Mouse (Mus musculus): ENCODE results near the gene Hlx. TPM values are rescaled to one million over a fixed set of nuclear protein-coding genes. Genes with fewer than 3 reads are reported as not detected.

Gene Hlx
- polyA plus RNA-seq, 2 experiments, result 2.7 to 3.5 TPM

DNA sequence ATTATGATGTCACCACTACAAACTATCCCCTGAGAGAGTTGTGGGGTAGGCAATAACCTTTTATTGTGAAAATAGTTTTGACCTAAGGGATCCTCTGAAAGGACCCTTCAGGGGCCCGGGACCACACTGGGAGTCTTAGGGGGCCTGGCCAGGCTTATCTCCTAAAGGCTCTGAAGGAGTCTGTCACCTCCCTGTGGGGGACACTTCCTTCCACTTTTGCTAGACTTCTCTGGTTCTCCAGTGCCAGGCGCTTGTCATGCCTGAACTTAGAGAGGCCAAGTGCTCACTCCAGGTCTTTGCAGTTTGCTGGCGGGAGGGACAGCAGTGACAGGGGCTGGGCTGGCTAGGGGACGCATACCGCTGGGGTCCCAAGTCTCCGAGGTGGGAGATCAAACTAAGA lies 16.3 kb downstream of the Hlx start:
- Histone ChIP-seq H3K4me2 (ENCODE audit: low read depth) (no peak overlapping the region), H3K9me3 (ENCODE audit: control insufficient read depth, low read length) (no peaks in the 10 kb centered on the region), H3K36me3 (replicated peaks; ENCODE audit: control insufficient read depth, insufficient read depth, low read depth) (no peaks in the 10 kb centered on the region), H3K4me3 (ENCODE audit: insufficient read depth in 1 of 2, low read depth in 2 of 2, low read length in 2 of 2) (no peak overlapping the region), H3K4me1 (replicated peaks; ENCODE audit: control insufficient read depth in 2 of 2, insufficient read depth in 2 of 2, low read length in 1 of 2) (no peaks in the 10 kb centered on the region), H3K27ac (no peak overlapping the region), H3K27me3 (ENCODE audit: control insufficient read depth, insufficient read depth, low read length) (peaks cover 67% of the 10 kb centered on the region), H3K9ac (replicated peaks) (no peak overlapping the region)
- no peak for ATAC-seq (ENCODE audit: insufficient read depth)
- TF ChIP-seq EP300 (IDR thresholded peaks at IDR 0.05; ENCODE audit: low read depth) (no peak), CTCF (IDR thresholded peaks at IDR 0.05; ENCODE audit: low read depth) (no peak)
- DNase-seq (ENCODE audit: low read depth in 3 of 3, low spot score in 3 of 3), result no peak
- under 1% methylated on average over 6 of the region's 6 CpGs for WGBS (ENCODE audit: insufficient replicate concordance)

DNA sequence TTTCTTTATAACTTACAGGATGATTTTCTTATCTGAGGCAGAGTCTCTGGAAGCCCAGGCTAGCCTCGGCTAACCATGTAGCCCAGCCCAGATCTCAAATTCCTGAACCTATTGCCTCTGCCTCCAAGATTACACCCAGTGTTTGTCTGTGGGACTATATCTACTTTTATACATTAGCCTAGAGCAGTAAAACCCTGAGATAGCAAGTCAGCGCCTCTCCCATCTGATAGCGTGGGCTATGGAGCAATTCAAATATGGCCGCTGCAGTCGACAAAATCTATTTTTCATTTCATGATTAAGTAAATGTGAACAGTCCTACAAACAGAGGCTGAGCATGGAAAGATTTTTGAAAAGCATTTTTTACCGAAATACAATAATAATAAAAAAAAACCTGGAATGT lies 16.7 kb downstream of the Hlx start:
- TF ChIP-seq CTCF (IDR thresholded peaks at IDR 0.05; ENCODE audit: low read depth), result no peak
- no peak for TF ChIP-seq EP300 (IDR thresholded peaks at IDR 0.05; ENCODE audit: low read depth)
- Histone ChIP-seq H3K27ac (no peak overlapping the region), H3K36me3 (replicated peaks; ENCODE audit: control insufficient read depth, insufficient read depth, low read depth) (no peaks in the 10 kb centered on the region), H3K9me3 (ENCODE audit: control insufficient read depth, low read length) (no peaks in the 10 kb centered on the region), H3K27me3 (ENCODE audit: control insufficient read depth, insufficient read depth, low read length) (peaks cover 62% of the 10 kb centered on the region), H3K4me3 (ENCODE audit: insufficient read depth in 1 of 2, low read depth in 2 of 2, low read length in 2 of 2) (no peak overlapping the region), H3K9ac (replicated peaks) (no peak overlapping the region), H3K4me2 (ENCODE audit: low read depth) (no peak overlapping the region), H3K4me1 (replicated peaks; ENCODE audit: control insufficient read depth in 2 of 2, insufficient read depth in 2 of 2, low read length in 1 of 2) (no peaks in the 10 kb centered on the region)
- WGBS (ENCODE audit: insufficient replicate concordance), result 29% methylated on average over 6 of the region's 6 CpGs
- no peak for ATAC-seq (ENCODE audit: insufficient read depth)
- DNase-seq (ENCODE audit: low read depth in 3 of 3, low spot score in 3 of 3), result no peak

DNA sequence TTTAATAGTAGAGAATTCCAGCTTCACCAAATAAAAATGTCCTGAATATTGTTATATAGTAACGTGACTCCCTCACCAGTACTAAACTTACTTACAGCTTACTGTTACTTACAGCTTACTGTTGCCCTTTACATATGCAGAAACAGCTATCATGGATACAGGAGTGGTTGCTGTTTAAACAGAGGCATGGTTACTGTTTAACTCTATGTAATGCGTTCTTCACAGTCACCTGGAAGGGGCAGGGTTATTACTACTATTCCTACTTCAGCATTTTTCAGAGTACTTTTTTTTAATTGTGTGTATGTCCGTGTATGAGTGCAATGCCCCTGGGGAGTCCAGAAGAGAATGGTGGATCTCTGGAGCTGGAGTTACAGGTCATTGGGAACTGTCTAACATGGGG lies 17.9 kb downstream of the Hlx start:
- peaks cover 51% of the 10 kb centered on the region for H3K27me3 ChIP-seq (ENCODE audit: control insufficient read depth, insufficient read depth, low read length)
- H3K9ac ChIP-seq (replicated peaks), result no peak overlapping the region
- H3K27ac ChIP-seq, result no peak overlapping the region
- DNase-seq (ENCODE audit: low read depth in 3 of 3, low spot score in 3 of 3) (no peak), ATAC-seq (ENCODE audit: insufficient read depth) (no peak)
- H3K4me3 ChIP-seq (ENCODE audit: insufficient read depth in 1 of 2, low read depth in 2 of 2, low read length in 2 of 2), result no peak overlapping the region
- 49% methylated on average over 3 of the region's 3 CpGs for WGBS (ENCODE audit: insufficient replicate concordance)
- H3K4me1 ChIP-seq (replicated peaks; ENCODE audit: control insufficient read depth in 2 of 2, insufficient read depth in 2 of 2, low read length in 1 of 2), result no peaks in the 10 kb centered on the region
- TF ChIP-seq CTCF (IDR thresholded peaks at IDR 0.05; ENCODE audit: low read depth), result no peak
- no peak for TF ChIP-seq EP300 (IDR thresholded peaks at IDR 0.05; ENCODE audit: low read depth)
- H3K4me2 ChIP-seq (ENCODE audit: low read depth), result no peak overlapping the region
- H3K9me3 ChIP-seq (ENCODE audit: control insufficient read depth, low read length), result no peaks in the 10 kb centered on the region
- no peaks in the 10 kb centered on the region for H3K36me3 ChIP-seq (replicated peaks; ENCODE audit: control insufficient read depth, insufficient read depth, low read depth)

DNA sequence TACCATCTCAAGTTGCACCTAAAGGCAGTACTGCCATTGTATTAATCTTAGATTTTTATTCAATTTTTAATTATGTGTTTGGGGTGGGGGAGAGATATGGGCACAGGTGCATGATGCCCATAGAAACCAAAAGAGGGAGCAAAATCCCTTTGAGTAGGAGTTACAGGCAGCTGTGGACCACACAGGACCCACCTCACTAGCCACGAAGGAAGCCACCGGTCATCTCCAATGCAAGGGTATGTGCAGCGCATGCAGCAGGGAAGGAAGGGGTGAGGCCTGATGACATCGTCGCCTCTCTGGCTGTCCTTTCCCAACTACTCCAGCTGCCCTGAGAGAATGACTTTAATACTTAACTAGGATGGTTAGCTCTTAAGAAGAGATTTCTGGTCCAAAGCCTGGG lies 18.7 kb downstream of the Hlx start:
- Histone ChIP-seq H3K4me1 (replicated peaks; ENCODE audit: control insufficient read depth in 2 of 2, insufficient read depth in 2 of 2, low read length in 1 of 2) (no peaks in the 10 kb centered on the region), H3K9me3 (ENCODE audit: control insufficient read depth, low read length) (no peaks in the 10 kb centered on the region), H3K27ac (no peak overlapping the region), H3K27me3 (ENCODE audit: control insufficient read depth, insufficient read depth, low read length) (peaks cover 43% of the 10 kb centered on the region), H3K36me3 (replicated peaks; ENCODE audit: control insufficient read depth, insufficient read depth, low read depth) (no peaks in the 10 kb centered on the region), H3K4me2 (ENCODE audit: low read depth) (no peak overlapping the region), H3K4me3 (ENCODE audit: insufficient read depth in 1 of 2, low read depth in 2 of 2, low read length in 2 of 2) (no peak overlapping the region), H3K9ac (replicated peaks) (no peak overlapping the region)
- ATAC-seq (ENCODE audit: insufficient read depth) (no peak), DNase-seq (ENCODE audit: low read depth in 3 of 3, low spot score in 3 of 3) (no peak)
- TF ChIP-seq CTCF (IDR thresholded peaks at IDR 0.05; ENCODE audit: low read depth), result no peak
- TF ChIP-seq EP300 (IDR thresholded peaks at IDR 0.05; ENCODE audit: low read depth), result no peak
- WGBS (ENCODE audit: insufficient replicate concordance), result 51% methylated on average over 5 of the region's 5 CpGs

DNA sequence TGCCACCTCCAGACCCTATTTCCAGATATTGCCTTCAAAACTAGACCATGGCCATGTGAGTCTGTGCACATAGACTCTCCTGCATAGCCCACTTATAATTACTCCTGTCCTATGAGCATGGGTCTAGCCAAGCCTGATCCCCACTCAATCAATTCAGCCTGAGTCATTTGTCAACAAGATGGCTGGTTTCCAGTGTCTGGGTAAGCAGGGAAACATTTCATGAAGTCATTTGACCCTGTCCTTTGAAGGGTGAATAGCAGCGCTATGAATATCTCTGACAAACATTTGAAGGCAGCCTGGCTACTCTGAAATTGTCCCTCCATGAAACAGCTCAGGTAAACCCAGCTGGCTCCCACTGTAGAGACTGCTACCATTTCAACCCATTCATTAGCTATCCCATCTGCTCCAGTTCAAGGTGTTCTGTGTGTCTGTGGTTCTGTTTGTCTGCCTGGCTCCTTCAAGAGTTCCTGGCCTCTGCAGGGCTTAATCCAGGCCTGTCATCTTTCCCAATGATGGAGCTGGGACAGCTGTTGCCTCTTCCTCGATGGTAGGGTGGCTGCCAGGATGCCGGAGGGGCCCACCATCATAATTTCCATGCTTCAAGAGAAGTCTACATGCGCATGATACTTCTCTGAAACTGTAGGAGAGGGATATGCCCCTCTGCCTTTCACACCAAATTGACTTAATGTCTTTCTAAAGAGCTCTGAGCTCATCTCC lies 24.7 kb downstream of the Hlx start:
- Histone ChIP-seq H3K27me3 (ENCODE audit: control insufficient read depth, insufficient read depth, low read length) (no peaks in the 10 kb centered on the region), H3K27ac (no peak overlapping the region), H3K4me3 (ENCODE audit: insufficient read depth in 1 of 2, low read depth in 2 of 2, low read length in 2 of 2) (no peak overlapping the region), H3K9me3 (ENCODE audit: control insufficient read depth, low read length) (no peaks in the 10 kb centered on the region), H3K4me2 (ENCODE audit: low read depth) (no peak overlapping the region), H3K9ac (replicated peaks) (no peak overlapping the region), H3K36me3 (replicated peaks; ENCODE audit: control insufficient read depth, insufficient read depth, low read depth) (no peaks in the 10 kb centered on the region), H3K4me1 (replicated peaks; ENCODE audit: control insufficient read depth in 2 of 2, insufficient read depth in 2 of 2, low read length in 1 of 2) (no peaks in the 10 kb centered on the region)
- ATAC-seq (ENCODE audit: insufficient read depth) (no peak), DNase-seq (ENCODE audit: low read depth in 3 of 3, low spot score in 3 of 3) (no peak)
- no peak for TF ChIP-seq CTCF (IDR thresholded peaks at IDR 0.05; ENCODE audit: low read depth)
- TF ChIP-seq EP300 (IDR thresholded peaks at IDR 0.05; ENCODE audit: low read depth), result no peak
- WGBS (ENCODE audit: insufficient replicate concordance), result 63% methylated on average over 4 of the region's 4 CpGs

Measured in liver, embryonic 14.5 days (tissue).